Mouse (Mus musculus): ENCODE measurements around the gene 1810009A15Rik. TPM values are rescaled to one million over a fixed set of nuclear protein-coding genes. Genes with fewer than 3 reads are reported as not detected.

1810009A15Rik gene
- total RNA-seq, 1 experiment, result 214 TPM

DNA sequence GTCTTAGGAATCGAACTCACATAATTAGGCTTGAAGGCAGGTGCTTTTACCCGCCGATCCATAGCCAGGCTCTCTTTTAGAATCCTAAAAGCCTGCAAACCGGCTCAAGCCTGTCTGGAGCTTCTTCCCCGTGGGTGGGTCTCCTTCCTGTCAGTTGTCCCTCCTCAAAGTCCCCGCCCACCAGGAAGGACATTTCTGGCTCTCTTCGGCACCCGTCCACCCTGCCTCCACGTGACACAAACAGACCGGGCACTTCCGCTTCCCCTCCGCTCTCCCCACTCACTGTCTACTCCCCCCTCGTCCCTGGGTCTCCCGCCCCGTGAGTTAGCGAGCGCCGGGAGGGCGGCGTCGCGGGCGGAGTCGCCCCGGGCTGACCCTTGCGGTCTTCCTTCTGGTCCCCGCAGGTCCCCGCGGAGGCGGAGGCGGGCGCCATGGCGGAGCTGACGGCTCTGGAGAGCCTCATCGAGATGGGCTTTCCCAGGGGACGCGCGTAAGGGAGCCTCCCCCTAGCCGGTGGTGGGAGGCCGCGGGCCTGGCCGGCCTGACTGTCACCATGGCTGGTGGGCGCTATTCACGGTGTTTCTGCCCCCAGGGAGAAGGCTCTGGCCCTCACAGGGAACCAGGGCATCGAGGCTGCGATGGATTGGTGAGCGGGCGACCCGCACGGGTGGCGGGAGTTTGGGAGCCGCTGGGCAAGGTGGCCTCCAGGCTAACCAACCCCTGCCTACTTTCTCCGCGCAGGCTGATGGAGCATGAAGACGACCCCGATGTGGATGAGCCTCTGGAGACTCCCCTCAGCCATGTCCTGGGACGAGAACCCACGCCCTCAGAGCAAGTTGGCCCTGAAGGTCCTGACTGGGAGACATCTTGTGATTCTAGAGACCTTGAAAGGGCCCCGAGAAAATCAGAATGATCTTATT, 17.1 kb upstream of the 1810009A15Rik start, which contains the start of gene Ubxn1:
Ubxn1 (plus strand) TSS at position 230 of the 920 bp plus-strand sequence.
- Histone ChIP-seq H3K27ac (ENCODE audit: insufficient read depth, low read depth, low read length, poor library complexity, severe bottlenecking) (peak within 1 kb of the TSS; percentile 88), H3K36me3 (ENCODE audit: control insufficient read depth, insufficient read depth, low read length, poor library complexity, severe bottlenecking) (peaks cover 25% of the 10 kb centered on the region), H3K9me3 (ENCODE audit: control insufficient read depth, insufficient read depth, low read depth, low read length) (no peaks in the 10 kb centered on the region), H3K9ac (ENCODE audit: insufficient read depth, low read depth, low read length, poor library complexity, severe bottlenecking) (peak within 1 kb of the TSS; percentile 98), H3K4me3 (ENCODE audit: insufficient read depth in 1 of 2, low read depth in 1 of 2, low read length in 2 of 2, poor library complexity in 1 of 2, severe bottlenecking in 1 of 2) (peak within 1 kb of the TSS; percentile 91 to 95), H3K4me1 (ENCODE audit: control insufficient read depth in 2 of 2, insufficient read depth in 2 of 2, low read length in 2 of 2, poor library complexity in 1 of 2) (no peaks in the 10 kb centered on the region; a peak in 2 of 4 replicates)
- TF ChIP-seq MAFK (IDR thresholded peaks at IDR 0.05; ENCODE audit: insufficient read depth, low read depth, low read length) (no peak), CHD2 (IDR thresholded peaks at IDR 0.05; ENCODE audit: low read depth, low read length) (no peak), HCFC1 (IDR thresholded peaks at IDR 0.05; ENCODE audit: borderline replicate concordance, insufficient read depth, low read length) (peak; percentile 83), ZNF384 (IDR thresholded peaks at IDR 0.05; ENCODE audit: low read depth, low read length) (0 out of 2 replicates have a peak, but pooled peaks have one; percentile 12), ZC3H11A (IDR thresholded peaks at IDR 0.05; ENCODE audit: borderline replicate concordance, low read depth, low read length) (no peak)
- in situ Hi-C loops (cut with MboI; ENCODE audit: low sequenced_read_pairs in 2 of 2, unreplicated experiment in 2 of 2), result loop anchor here in 1 of 2 experiments (25.0 kb wide), 1 partner anchor 216 kb away; the partner anchor contains the start of gene Scgb1a1
- peak; percentile 99 for DNase-seq (ENCODE audit: low read depth, low spot score)

DNA sequence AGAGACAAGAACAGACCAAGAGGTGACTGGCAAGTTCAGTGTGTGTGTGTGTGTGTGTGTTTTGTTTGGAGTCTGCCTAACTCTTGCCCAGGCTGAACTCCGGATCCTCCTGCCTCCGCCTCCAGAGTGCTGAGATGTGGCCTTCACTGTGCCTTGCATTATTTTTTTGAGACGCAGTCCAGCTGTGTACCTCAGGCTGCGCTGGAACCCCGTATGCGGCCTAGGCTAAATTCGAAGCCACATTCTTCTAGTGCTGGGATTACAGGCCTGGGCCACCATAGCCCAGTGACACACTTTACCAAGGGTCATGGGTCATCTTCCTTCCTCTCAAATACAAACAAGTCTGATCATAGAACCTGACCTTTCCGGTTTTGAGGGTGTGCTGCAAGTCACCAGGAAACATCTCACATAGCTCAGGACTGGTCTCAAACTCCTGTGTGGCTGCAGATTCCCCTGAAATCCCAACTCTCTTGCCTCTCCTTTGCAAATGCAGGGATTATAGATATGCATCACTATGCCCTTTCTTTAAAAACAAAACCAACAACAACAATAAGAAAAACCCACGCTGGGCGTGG, 16.3 kb upstream of the 1810009A15Rik start:
- Histone ChIP-seq H3K4me1 (ENCODE audit: control insufficient read depth in 2 of 2, insufficient read depth in 2 of 2, low read length in 2 of 2, poor library complexity in 1 of 2) (no peaks in the 10 kb centered on the region; a peak in 2 of 4 replicates), H3K9me3 (ENCODE audit: control insufficient read depth, insufficient read depth, low read depth, low read length) (no peaks in the 10 kb centered on the region), H3K36me3 (ENCODE audit: control insufficient read depth, insufficient read depth, low read length, poor library complexity, severe bottlenecking) (peaks cover 25% of the 10 kb centered on the region), H3K27ac (ENCODE audit: insufficient read depth, low read depth, low read length, poor library complexity, severe bottlenecking) (peak overlapping the region; percentile 76), H3K9ac (ENCODE audit: insufficient read depth, low read depth, low read length, poor library complexity, severe bottlenecking) (peak overlapping the region; percentile 98), H3K4me3 (ENCODE audit: insufficient read depth in 1 of 2, low read depth in 1 of 2, low read length in 2 of 2, poor library complexity in 1 of 2, severe bottlenecking in 1 of 2) (peak overlapping the region; percentile 91 to 95)
- no peak for TF ChIP-seq HCFC1 (IDR thresholded peaks at IDR 0.05; ENCODE audit: borderline replicate concordance, insufficient read depth, low read length)
- no peak for TF ChIP-seq CHD2 (IDR thresholded peaks at IDR 0.05; ENCODE audit: low read depth, low read length)
- no peak for TF ChIP-seq MAFK (IDR thresholded peaks at IDR 0.05; ENCODE audit: insufficient read depth, low read depth, low read length)
- in situ Hi-C loops (cut with MboI; ENCODE audit: low sequenced_read_pairs in 2 of 2, unreplicated experiment in 2 of 2), result loop anchor here in 1 of 2 experiments (25.0 kb wide), 1 partner anchor 215 kb away; the partner anchor contains the start of gene Scgb1a1
- DNase-seq (ENCODE audit: low read depth, low spot score), result no peak

DNA sequence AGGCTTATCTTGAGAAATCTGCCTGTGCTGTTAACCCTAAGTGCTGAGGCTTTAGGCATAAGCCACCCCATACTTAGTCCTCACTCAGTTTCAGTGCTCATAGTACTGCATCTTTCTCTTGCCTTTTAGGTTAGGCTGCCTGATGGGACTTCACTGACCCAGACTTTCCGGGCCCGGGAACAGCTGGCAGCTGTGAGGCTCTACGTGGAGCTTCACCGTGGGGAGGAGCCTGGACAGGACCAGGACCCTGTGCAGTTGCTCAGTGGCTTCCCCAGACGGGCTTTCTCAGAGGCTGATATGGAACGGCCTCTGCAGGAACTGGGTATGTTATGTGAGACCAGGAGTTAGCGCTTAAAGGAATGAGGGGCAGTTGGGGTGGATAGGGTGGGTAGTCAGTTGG, 13.6 kb upstream of the 1810009A15Rik start:
- Histone ChIP-seq H3K4me1 (ENCODE audit: control insufficient read depth in 2 of 2, insufficient read depth in 2 of 2, low read length in 2 of 2, poor library complexity in 1 of 2) (no peaks in the 10 kb centered on the region; a peak in 2 of 4 replicates), H3K4me3 (ENCODE audit: insufficient read depth in 1 of 2, low read depth in 1 of 2, low read length in 2 of 2, poor library complexity in 1 of 2, severe bottlenecking in 1 of 2) (no peak overlapping the region), H3K9ac (ENCODE audit: insufficient read depth, low read depth, low read length, poor library complexity, severe bottlenecking) (no peak overlapping the region), H3K9me3 (ENCODE audit: control insufficient read depth, insufficient read depth, low read depth, low read length) (no peaks in the 10 kb centered on the region), H3K27ac (ENCODE audit: insufficient read depth, low read depth, low read length, poor library complexity, severe bottlenecking) (no peak overlapping the region), H3K36me3 (ENCODE audit: control insufficient read depth, insufficient read depth, low read length, poor library complexity, severe bottlenecking) (peaks cover 25% of the 10 kb centered on the region)
- in situ Hi-C loops (cut with MboI; ENCODE audit: low sequenced_read_pairs in 2 of 2, unreplicated experiment in 2 of 2), result no loop called here
- TF ChIP-seq CHD2 (IDR thresholded peaks at IDR 0.05; ENCODE audit: low read depth, low read length) (no peak), HCFC1 (IDR thresholded peaks at IDR 0.05; ENCODE audit: borderline replicate concordance, insufficient read depth, low read length) (no peak), ZC3H11A (IDR thresholded peaks at IDR 0.05; ENCODE audit: borderline replicate concordance, low read depth, low read length) (no peak), ZNF384 (IDR thresholded peaks at IDR 0.05; ENCODE audit: low read depth, low read length) (no peak), MAFK (IDR thresholded peaks at IDR 0.05; ENCODE audit: insufficient read depth, low read depth, low read length) (no peak)
- DNase-seq (ENCODE audit: low read depth, low spot score), result no peak

DNA sequence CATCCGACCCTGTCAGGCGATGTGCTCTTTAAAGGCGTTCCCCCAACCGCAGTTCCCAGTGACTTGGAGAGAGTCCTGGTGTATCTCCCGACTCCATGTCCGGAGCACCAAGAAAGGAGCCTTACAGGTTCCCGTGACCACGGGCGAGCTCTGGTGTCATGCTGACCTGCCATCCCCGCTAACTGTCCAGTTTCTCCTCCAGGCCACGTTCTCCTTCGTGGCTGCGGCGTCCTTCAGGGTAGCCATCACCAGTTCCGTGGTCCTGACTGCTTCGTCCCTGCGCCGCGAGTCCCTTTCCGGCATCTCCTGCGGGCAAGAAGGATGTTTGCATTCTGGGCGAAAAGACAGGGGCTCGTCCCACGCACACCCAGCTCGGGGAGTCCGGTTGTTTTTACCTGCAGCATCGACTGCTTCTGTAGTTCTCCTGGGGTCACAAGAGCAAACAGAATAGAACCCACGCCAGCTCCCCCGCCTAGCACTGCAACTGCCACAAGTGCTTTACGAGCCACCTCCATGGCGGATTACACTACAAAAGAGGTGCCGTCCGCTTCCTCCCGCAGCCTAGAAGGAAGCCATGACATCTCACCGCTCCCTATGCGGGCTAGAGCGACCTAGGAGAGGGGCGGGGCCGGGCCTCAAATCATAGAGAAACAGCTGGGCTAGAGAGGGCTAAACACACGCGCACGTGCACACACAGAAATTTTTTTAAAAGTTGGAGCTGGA, 8.2 kb upstream of the 1810009A15Rik start, which contains the start of gene Uqcc3:
Uqcc3 (minus strand) TSS at position 613 of the 723 bp plus-strand sequence.
- TF ChIP-seq MAFK (IDR thresholded peaks at IDR 0.05; ENCODE audit: insufficient read depth, low read depth, low read length), result no peak
- 0 out of 2 replicates have a peak, but pooled peaks have one; percentile 41 for TF ChIP-seq HCFC1 (IDR thresholded peaks at IDR 0.05; ENCODE audit: borderline replicate concordance, insufficient read depth, low read length)
- TF ChIP-seq ZNF384 (IDR thresholded peaks at IDR 0.05; ENCODE audit: low read depth, low read length), result peak; percentile 93
- TF ChIP-seq ZC3H11A (IDR thresholded peaks at IDR 0.05; ENCODE audit: borderline replicate concordance, low read depth, low read length), result no peak
- TF ChIP-seq CHD2 (IDR thresholded peaks at IDR 0.05; ENCODE audit: low read depth, low read length), result no peak
- H3K4me3 ChIP-seq (ENCODE audit: insufficient read depth in 1 of 2, low read depth in 1 of 2, low read length in 2 of 2, poor library complexity in 1 of 2, severe bottlenecking in 1 of 2), result peak within 1 kb of the TSS; percentile 82 to 96
- in situ Hi-C loops (cut with MboI; ENCODE audit: low sequenced_read_pairs in 2 of 2, unreplicated experiment in 2 of 2), result no loop called here

More for the DNA sequence above, 8.2 kb upstream of the 1810009A15Rik start, which contains the start of gene Uqcc3:
- H3K9ac ChIP-seq (ENCODE audit: insufficient read depth, low read depth, low read length, poor library complexity, severe bottlenecking), result peak within 1 kb of the TSS; percentile 85
- peaks cover 2% of the 10 kb centered on the region; the same call in 1 of the 2 replicates for H3K36me3 ChIP-seq (ENCODE audit: control insufficient read depth, insufficient read depth, low read length, poor library complexity, severe bottlenecking)
- no peak for DNase-seq (ENCODE audit: low read depth, low spot score)
- H3K9me3 ChIP-seq (ENCODE audit: control insufficient read depth, insufficient read depth, low read depth, low read length), result no peaks in the 10 kb centered on the region
- 0 out of 4 replicates have a peak, but pooled peaks cover 0 to 3% of the 10 kb centered on the region in 2 experiments for H3K4me1 ChIP-seq (ENCODE audit: control insufficient read depth in 2 of 2, insufficient read depth in 2 of 2, low read length in 2 of 2, poor library complexity in 1 of 2)
- peak within 1 kb of the TSS; percentile 2 for H3K27ac ChIP-seq (ENCODE audit: insufficient read depth, low read depth, low read length, poor library complexity, severe bottlenecking)

Data from ES-E14 (cell line).